Mouse (Mus musculus) liver, embryonic 11.5 days (tissue): Measurements from ENCODE around the gene Atf7ip2. TPM values are rescaled to one million over a fixed set of nuclear protein-coding genes. Genes with fewer than 3 reads are reported as not detected.
"Not testable (repeated sequence)": the region's sequence is repeated elsewhere in the genome, so short reads cannot be mapped to it uniquely, and the experiment has no call there.

ENCODE experiments used
- ATAC-seq: fragments of 200-750 bp; cut with Nextera tagmentation; replicated peaks from 2 replicates; pipeline ENCODE4 v1.8.0; 2017; ENCODE audit warnings: moderate number of reproducible peaks, mild to moderate bottlenecking, moderate TSS enrichment, moderate library complexity; ENCODE audit not compliant: low FRiP score
- DNase-seq: peaks from one replicate; pipeline ENCODE4 v3.0.0-alpha.2; 2017; ENCODE audit warnings: low spot score
- H3K27ac ChIP-seq: fragments of 300-500 bp; sonication (generic); 2 replicates; pipeline ENCODE4 v1.5.1; 2014; ENCODE audit warnings: mild to moderate bottlenecking, low read depth, low read length, control low read depth
- H3K27me3 ChIP-seq: fragments of 300-500 bp; sonication (generic); replicated peaks from 2 replicates; pipeline ENCODE4 v1.6.1; 2014; ENCODE audit warnings: low read length, mixed read lengths; ENCODE audit not compliant: control insufficient read depth, insufficient read depth
- H3K36me3 ChIP-seq: fragments of 300-500 bp; sonication (generic); 2 replicates; pipeline ENCODE4 v1.6.1; 2014; ENCODE audit warnings: mild to moderate bottlenecking, low read length, moderate library complexity, mixed read lengths; ENCODE audit not compliant: control insufficient read depth, insufficient read depth
- H3K4me1 ChIP-seq: fragments of 300-500 bp; sonication (generic); replicated peaks from 2 replicates; pipeline ENCODE4 v1.6.1; 2014; ENCODE audit warnings: low read length, mixed read lengths; ENCODE audit not compliant: control insufficient read depth, insufficient read depth
- H3K4me2 ChIP-seq: fragments of 300-500 bp; sonication (generic); 2 replicates; pipeline ENCODE4 v1.6.1; 2014; ENCODE audit warnings: mild to moderate bottlenecking, control low read depth, moderate library complexity
- H3K4me3 ChIP-seq: fragments of 300-500 bp; sonication (generic); 2 replicates; pipeline ENCODE4 v1.5.1; 2014; ENCODE audit warnings: low read depth, low read length, control low read depth
- H3K9ac ChIP-seq: fragments of 300-500 bp; sonication (generic); 2 replicates; pipeline ENCODE4 v1.6.1; 2014; ENCODE audit warnings: low read depth, low read length, control low read depth
- H3K9me3 ChIP-seq: fragments of 300-500 bp; sonication (generic); 2 replicates; pipeline ENCODE4 v1.6.1; 2016; ENCODE audit warnings: low read length, inconsistent platforms, mixed read lengths; ENCODE audit not compliant: control insufficient read depth
- WGBS: fragments of 180-500 bp; shearing (Covaris S2); extraction: QIAGEN DNeasy Blood & Tissue Kit; methylation state at CpG from one replicate; pipeline ENCODE4 v1.1.7; 2014; 5-methylcytosine and 5-hydroxymethylcytosine counted together
- polyA plus RNA-seq: library from polyadenylated mRNA; unstranded; fragments of >200 nt; fragmentation: Nextera tagmentation; extraction: Ambion mirVana; gene quantifications from 2 replicates; pipeline ENCODE4 v1.2.1, GENCODE M21; 2014

Atf7ip2 gene
- polyA plus RNA-seq, 1 experiment from 2014 or later = 1.3 TPM

- Histone ChIP-seq H3K36me3 (no peaks in the 10 kb centered on the region), H3K4me2 (no peak overlapping the region), H3K9me3 (no peaks in the 10 kb centered on the region), H3K9ac (no peak overlapping the region), H3K27me3 (no peaks in the 10 kb centered on the region), H3K27ac (no peak overlapping the region), H3K4me1 (no peaks in the 10 kb centered on the region), H3K4me3 (no peak overlapping the region)
- WGBS = 77% methylated on average over 1 of the region's 1 CpGs
- ATAC-seq (no peak), DNase-seq (no peak)
Observed at GRCm38 (mm10) chr16:10208777-10209176, 16.3 kb downstream of the Atf7ip2 start.

- DNase-seq, H3K9ac ChIP-seq, H3K4me2 ChIP-seq, H3K27ac ChIP-seq, H3K9me3 ChIP-seq, H3K4me1 ChIP-seq, ATAC-seq, H3K36me3 ChIP-seq, H3K4me3 ChIP-seq, H3K27me3 ChIP-seq: not testable (repeated sequence)
- 80% methylated on average over 1 of the region's 1 CpGs for WGBS
Observed at GRCm38 (mm10) chr16:10216366-10216765, 23.9 kb downstream of the Atf7ip2 start.

GRCm38 (mm10) chr16:10217020-10217419 lies 24.5 kb downstream of the Atf7ip2 start:
- H3K27ac ChIP-seq, H3K4me2 ChIP-seq, H3K4me1 ChIP-seq, H3K4me3 ChIP-seq, H3K9me3 ChIP-seq, ATAC-seq, DNase-seq, H3K9ac ChIP-seq, H3K36me3 ChIP-seq, H3K27me3 ChIP-seq: not testable (repeated sequence)
- 76% methylated on average over 2 of the region's 2 CpGs for WGBS

GRCm38 (mm10) chr16:10227361-10227760 lies 34.8 kb downstream of the Atf7ip2 start:
- Histone ChIP-seq H3K9me3 (no peaks in the 10 kb centered on the region), H3K4me1 (no peaks in the 10 kb centered on the region), H3K36me3 (no peaks in the 10 kb centered on the region), H3K27me3 (no peaks in the 10 kb centered on the region), H3K4me3 (no peak overlapping the region), H3K27ac (no peak overlapping the region), H3K9ac (no peak overlapping the region), H3K4me2 (no peak overlapping the region)
- ATAC-seq (no peak), DNase-seq (no peak)
- 59% methylated on average over 1 of the region's 2 CpGs for WGBS

GRCm38 (mm10) chr16:10236601-10237000 lies 44.1 kb downstream of the Atf7ip2 start:
- Histone ChIP-seq H3K36me3 (no peaks in the 10 kb centered on the region), H3K4me2 (no peak overlapping the region), H3K9ac (no peak overlapping the region), H3K27ac (no peak overlapping the region), H3K4me3 (no peak overlapping the region), H3K9me3 (no peaks in the 10 kb centered on the region), H3K4me1 (no peaks in the 10 kb centered on the region), H3K27me3 (no peaks in the 10 kb centered on the region)
- DNase-seq = no peak
- no peak for ATAC-seq

- no peaks in the 10 kb centered on the region for H3K4me1 ChIP-seq
- ATAC-seq (no peak), DNase-seq (no peak)
- 75% methylated on average over 1 of the region's 1 CpGs for WGBS
- no peak overlapping the region for H3K9ac ChIP-seq
- no peaks in the 10 kb centered on the region for H3K9me3 ChIP-seq
- H3K4me3 ChIP-seq = no peak overlapping the region
- H3K27me3 ChIP-seq = no peaks in the 10 kb centered on the region
- no peaks in the 10 kb centered on the region for H3K36me3 ChIP-seq
- no peak overlapping the region for H3K4me2 ChIP-seq
- no peak overlapping the region for H3K27ac ChIP-seq
Observed at GRCm38 (mm10) chr16:10253993-10254392, 61.5 kb downstream of the Atf7ip2 start.

GRCm38 (mm10) chr16:10272256-10272655 lies 79.7 kb downstream of the Atf7ip2 start:
- Histone ChIP-seq H3K4me1 (no peaks in the 10 kb centered on the region), H3K9me3 (no peaks in the 10 kb centered on the region; the same call in 1 of the 2 replicates), H3K36me3 (no peaks in the 10 kb centered on the region), H3K4me2 (no peak overlapping the region), H3K27ac (no peak overlapping the region), H3K9ac (no peak overlapping the region), H3K4me3 (no peak overlapping the region), H3K27me3 (no peaks in the 10 kb centered on the region)
- no peak for ATAC-seq
- DNase-seq = no peak
- WGBS = 24% methylated on average over 3 of the region's 3 CpGs

- ATAC-seq (no peak), DNase-seq (no peak)
- Histone ChIP-seq H3K27me3 (no peaks in the 10 kb centered on the region), H3K4me2 (no peak overlapping the region), H3K4me1 (no peaks in the 10 kb centered on the region), H3K9me3 (no peaks in the 10 kb centered on the region; the same call in 1 of the 2 replicates), H3K36me3 (no peaks in the 10 kb centered on the region), H3K27ac (no peak overlapping the region), H3K9ac (no peak overlapping the region), H3K4me3 (no peak overlapping the region)
- 64% methylated on average over 4 of the region's 4 CpGs for WGBS
Observed at GRCm38 (mm10) chr16:10274465-10274864, 82.0 kb downstream of the Atf7ip2 start.

GRCm38 (mm10) chr16:10276778-10277177 lies 84.3 kb downstream of the Atf7ip2 start:
- WGBS = 76% methylated on average over 4 of the region's 5 CpGs
- not testable (repeated sequence) for H3K27ac ChIP-seq, H3K4me2 ChIP-seq, H3K4me3 ChIP-seq, H3K27me3 ChIP-seq, ATAC-seq, H3K4me1 ChIP-seq, H3K9ac ChIP-seq, DNase-seq, H3K9me3 ChIP-seq, H3K36me3 ChIP-seq
